Mouse (Mus musculus) heart, adult 11 months (tissue): ENCODE measurements at regions not wholly inside any gene's neighbourhood (a gene's known extent, or its start where the extent isn't known, plus 50 kb on each side); places are given as distances from the start of the nearest gene placed in this dataset.

Experiments used
- DNase-seq: peaks from one replicate; pipeline ENCODE4 v3.0.0; 2022

GRCm38 (mm10) chr13:57043316-57043974 is 147.7 kb upstream of the Trpc7 start:
- peak; percentile 89 for DNase-seq

GRCm38 (mm10) chr13:57042514-57042913 is 146.7 kb upstream of the Trpc7 start:
- peak; percentile 14 for DNase-seq

GRCm38 (mm10) chr13:57032871-57033270 is 137.1 kb upstream of the Trpc7 start:
- DNase-seq: peak; percentile 79

GRCm38 (mm10) chr13:57017553-57018341 is 122.0 kb upstream of the Trpc7 start:
- peak; percentile 81 for DNase-seq

- peak; percentile 80 for DNase-seq
These were observed 120.9 kb upstream of the Trpc7 start for GRCm38 (mm10) chr13:57016465-57017272.

- peak; percentile 53 for DNase-seq
These were observed 111.4 kb upstream of the Trpc7 start for GRCm38 (mm10) chr13:57007236-57007635.

- DNase-seq: peak; percentile 29
These were observed 107.9 kb upstream of the Trpc7 start for GRCm38 (mm10) chr13:57003565-57004132.

- peak; percentile 41 for DNase-seq
These were observed 96.2 kb upstream of the Trpc7 start for GRCm38 (mm10) chr13:56992022-56992421.

- peak; percentile 52 for DNase-seq
These were observed 78.3 kb upstream of the Trpc7 start for GRCm38 (mm10) chr13:56974063-56974462.

- DNase-seq: peak; percentile 36
These were observed 59.6 kb upstream of the Trpc7 start for GRCm38 (mm10) chr13:56955358-56955757.

GRCm38 (mm10) chr13:56948086-56948485 is 52.3 kb upstream of the Trpc7 start:
- peak; percentile 76 for DNase-seq

- peak; percentile 46 for DNase-seq
These were observed 51.5 kb upstream of the Trpc7 start for GRCm38 (mm10) chr13:56947266-56947665.
